Mouse (Mus musculus): ENCODE measurements at regions not wholly inside any gene's neighbourhood (a gene's known extent, or its start where the extent isn't known, plus 50 kb on each side); places are given as distances from the start of the nearest gene placed in this dataset.

DNA sequence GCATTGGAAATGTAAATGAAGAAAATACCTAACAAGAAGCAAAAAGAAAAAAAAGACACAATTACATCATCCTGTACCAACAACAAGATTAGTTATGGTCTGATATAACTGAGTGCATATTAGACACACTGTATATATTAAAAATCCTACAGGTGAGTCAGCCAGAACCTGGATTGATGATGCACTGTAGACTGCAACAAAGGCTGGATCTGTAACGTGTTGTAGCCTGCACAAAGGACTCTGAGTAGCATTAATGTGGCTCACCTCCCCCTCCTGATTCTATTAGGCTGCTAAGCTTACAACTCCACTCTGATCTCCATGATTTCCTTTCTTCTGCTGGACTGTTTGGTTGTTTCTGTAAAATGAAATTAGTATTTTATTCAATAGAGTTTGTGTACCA lies 1383.4 kb downstream of the Defb40 start:
- DNase-seq: no peak

DNA sequence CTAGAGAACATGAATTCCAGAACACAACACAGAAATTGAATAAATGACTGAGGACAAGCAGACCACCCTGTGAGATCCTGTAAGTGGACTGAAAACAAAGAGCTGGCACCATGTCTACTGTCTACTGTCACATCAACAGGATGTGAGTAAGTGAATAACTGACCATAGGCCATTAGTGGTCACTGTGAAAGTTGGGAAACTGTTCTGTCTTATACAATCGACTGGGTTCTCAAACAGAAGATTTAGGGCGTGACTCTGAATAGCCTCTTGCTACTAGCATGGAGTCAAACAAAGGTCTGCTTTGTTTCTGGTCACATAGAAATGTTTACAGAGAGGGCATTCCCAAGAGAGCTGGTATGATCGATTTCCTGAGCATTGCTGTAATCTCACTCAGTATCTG lies 1387.9 kb downstream of the Defb40 start:
- no peak for DNase-seq

DNA sequence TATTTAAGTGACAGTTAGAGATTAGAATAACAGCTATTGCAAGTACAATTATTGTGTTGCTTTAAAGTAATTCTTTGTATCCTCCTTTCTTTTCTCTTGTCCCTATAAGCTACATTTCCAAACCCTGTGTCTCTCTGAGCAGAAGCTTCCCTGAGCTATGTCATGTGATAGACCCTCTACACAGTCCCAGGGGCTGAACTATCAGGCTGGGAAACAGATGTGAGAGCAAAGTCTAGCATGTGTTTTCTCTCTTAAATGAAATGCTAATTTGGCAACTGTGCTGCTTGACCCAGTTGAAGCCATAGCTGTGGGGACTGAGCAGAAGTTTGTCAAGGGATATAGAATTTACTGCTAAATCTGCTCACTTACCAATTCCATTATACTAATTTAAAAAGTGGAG lies 1389.9 kb downstream of the Defb40 start:
- DNase-seq: no peak

- no peak for DNase-seq
These were observed 1390.7 kb downstream of the Defb40 start for GRCm38 (mm10) chr8:17587261-17587861.

Data from cerebellum, adult 9-10 months (tissue).